Mouse (Mus musculus) liver, adult 2 months (tissue): ENCODE measurements at regions not wholly inside any gene's neighbourhood (a gene's known extent, or its start where the extent isn't known, plus 50 kb on each side); places are given as distances from the start of the nearest gene placed in this dataset.

ENCODE experiments used
- CTCF ChIP-seq: fragments of 200-500 bp; IDR thresholded peaks from 2 replicates; pipeline ENCODE4 v1.5.1; 2011; ENCODE audit warnings: low read depth, low read length, control low read depth
- POLR2A ChIP-seq: fragments of 200-500 bp; IDR thresholded peaks from 2 replicates; pipeline ENCODE4 v1.6.1; 2011; ENCODE audit warnings: low read length, control low read depth; ENCODE audit not compliant: insufficient read depth; ENCODE audit errors: extremely low read depth

- TF ChIP-seq CTCF = no peak
- no peak for TF ChIP-seq POLR2A
These were observed 152.5 kb upstream of the 4931417E11Rik start for GRCm38 (mm10) chr6:73621839-73622426.
